Mouse (Mus musculus): ENCODE results near the gene Wnk4.

GRCm38 (mm10) chr11:101287306-101287705 lies 26.9 kb downstream of the Wnk4 start:
- TF ChIP-seq CTCF (conservative IDR thresholded peaks at IDR 0.05; ENCODE audit: low read length) (no peak), NANOG (IDR thresholded peaks at IDR 0.05; ENCODE audit: borderline replicate concordance, low read length) (no peak)

Data from E14TG2a.4 (cell line).